Mouse (Mus musculus) thymus, adult 2 months (tissue): ENCODE results near the gene Nploc4.
"Not testable (repeated sequence)": the region's sequence is repeated elsewhere in the genome, so short reads cannot be mapped to it uniquely, and the experiment has no call there.

Experiments
- CTCF ChIP-seq: fragments of 200-500 bp; IDR thresholded peaks from 2 replicates; pipeline ENCODE4 v1.5.1; 2012; ENCODE audit warnings: mild to moderate bottlenecking, control low read depth, low read length, moderate library complexity, borderline replicate concordance; ENCODE audit not compliant: control insufficient read depth, poor library complexity, insufficient read depth; ENCODE audit errors: extremely low read depth
- POLR2A ChIP-seq: fragments of 200-500 bp; IDR thresholded peaks from 2 replicates; pipeline ENCODE4 v1.6.1; 2012; ENCODE audit warnings: mild to moderate bottlenecking, low read length, control low read depth, moderate library complexity; ENCODE audit not compliant: control insufficient read depth, poor library complexity, insufficient read depth; ENCODE audit errors: extremely low read depth

- not testable (repeated sequence) for TF ChIP-seq POLR2A, CTCF
Observed at GRCm38 (mm10) chr11:120346383-120347034, 91.0 kb downstream of the Nploc4 start.
